Mouse (Mus musculus) ES-E14 (cell line): ENCODE measurements around the gene Creb1.

Experiments used
- HCFC1 ChIP-seq: IDR thresholded peaks from 2 replicates; pipeline ENCODE4 v1.6.1; 2012; ENCODE audit warnings: low read length, inconsistent platforms, borderline replicate concordance; ENCODE audit not compliant: insufficient read depth
- MAFK ChIP-seq: IDR thresholded peaks from 2 replicates; pipeline ENCODE4 v1.6.1; 2014; ENCODE audit warnings: mild to moderate bottlenecking, low read depth, low read length, inconsistent platforms; ENCODE audit not compliant: insufficient read depth

DNA sequence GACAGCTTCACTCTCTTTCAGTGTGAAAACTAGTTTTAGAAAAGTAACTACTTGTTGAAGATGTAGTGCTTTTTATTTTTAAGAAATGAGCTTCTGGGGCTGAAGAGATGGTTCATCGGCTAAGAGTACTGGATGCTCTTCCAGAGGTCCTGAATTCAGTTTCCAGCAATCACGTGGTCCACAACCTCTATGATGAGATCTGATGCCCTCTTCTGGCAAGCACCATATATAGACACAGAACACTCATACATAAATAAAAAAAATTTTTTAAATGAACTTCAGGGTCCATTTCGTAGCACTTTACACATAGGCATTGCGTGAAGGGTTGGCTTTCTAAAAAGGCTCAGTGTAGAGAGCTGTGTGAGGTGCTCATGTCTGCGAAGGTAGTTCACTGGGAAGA, 11.3 kb downstream of the Creb1 start:
- TF ChIP-seq MAFK (no peak), HCFC1 (no peak)
